9 mouse cellular contexts compared by ENCODE assay signal in genomic region chr7:133856278-133856677, GRCm38 (mm10).
DNase-seq lines count a peak whose midpoint lies in the region; ATAC-seq and TF ChIP-seq lines count a peak whose summit lies in the region.
"Had no signal": no experiment of that assay in that cellular context is flagged by ENCODE, and none has a peak within 500 bp of the region (broad histone marks: within the 10 kb centered on the region; RNA-seq: fewer than 3 reads in every experiment).

No protein-coding gene starts in this region.

- TF ChIP-seq CTCF in G1E (IDR thresholded peaks at IDR 0.05; ENCODE audit: low read depth, low read length), result peak; percentile 75
- TF ChIP-seq CTCF in lung, embryonic 14.5 days (IDR thresholded peaks at IDR 0.05; ENCODE audit: low read depth), result peak; percentile 100

- no peak overlapping the region for H3K4me3 ChIP-seq in G1E (ENCODE audit: low read depth, low read length)
- H3K4me3 ChIP-seq in lung, embryonic 14.5 days (ENCODE audit: low read depth, low read length), result no peak overlapping the region
- H3K4me3 ChIP-seq: megakaryocyte, embryonic 14.5 days had no signal

- H3K4me2 ChIP-seq in lung, embryonic 14.5 days, result no peak overlapping the region

- 21% methylated on average over 3 of the region's 3 CpGs for WGBS in lung, embryonic 14.5 days

- ATAC-seq in G1E (ENCODE audit: extremely low read depth, insufficient number of reproducible peaks, low FRiP score, poor library complexity, severe bottlenecking), result peak; percentile 57
- ATAC-seq in erythroblast, adult 5-6 weeks (replicated peaks; ENCODE audit: low FRiP score, poor library complexity, severe bottlenecking), result peak; percentile 72
- peak; percentile 65; the same call in 1 of the 2 replicates for ATAC-seq in lung, embryonic 14.5 days (ENCODE audit: insufficient read depth)

- intact Hi-C loops in heart, postnatal 10 days (cut with DNase I), result loop anchor here (1.0 to 5.0 kb wide), 4 partner anchors 368 to 711 kb away; no protein-coding TSS in a partner anchor

- DNase-seq in G1E (ENCODE audit: low spot score), result peak; percentile 2
- peak; percentile 86 for DNase-seq in brain, adult 2 months (ENCODE audit: low read depth, low spot score)
- peak; percentile 81 to 85 for DNase-seq in heart, postnatal 10 days
- peak; percentile 65 to 90 for DNase-seq in layer of hippocampus, adult 18-20 months (ENCODE audit: low spot score in 2 of 2)
- DNase-seq in lung, embryonic 14.5 days, result peak; percentile 91
- peak; percentile 47 for DNase-seq in ovary, adult 18-20 months (ENCODE audit: low spot score)
- peak; percentile 71 for DNase-seq in thymus, postnatal 4 days

- no peaks in the 10 kb centered on the region for H3K4me1 ChIP-seq in G1E (ENCODE audit: insufficient read depth, low read depth, low read length)
- no peaks in the 10 kb centered on the region for H3K4me1 ChIP-seq in lung, embryonic 14.5 days (ENCODE audit: insufficient read depth)
- H3K4me1 ChIP-seq: megakaryocyte, embryonic 14.5 days had no signal

- no peaks in the 10 kb centered on the region for H3K36me3 ChIP-seq in G1E (replicated peaks)
- no peaks in the 10 kb centered on the region for H3K36me3 ChIP-seq in lung, embryonic 14.5 days (ENCODE audit: insufficient read depth)

- H3K27me3 ChIP-seq in G1E (ENCODE audit: insufficient read depth, low read length), result no peaks in the 10 kb centered on the region
- no peaks in the 10 kb centered on the region for H3K27me3 ChIP-seq in lung, embryonic 14.5 days (ENCODE audit: insufficient read depth, low read length)

- H3K9me3 ChIP-seq in G1E (replicated peaks), result peaks cover 4% of the 10 kb centered on the region
- no peaks in the 10 kb centered on the region for H3K9me3 ChIP-seq in lung, embryonic 14.5 days (ENCODE audit: low read depth, low read length)
- H3K9me3 ChIP-seq: megakaryocyte, embryonic 14.5 days had no signal

- H3K9ac ChIP-seq in lung, embryonic 14.5 days, result no peak overlapping the region

- no peak overlapping the region for H3K27ac ChIP-seq in lung, embryonic 14.5 days (ENCODE audit: low read depth)

Comparison
In these comparisons a context has a peak if more than half of its experiments do, and no peak if none do; other contexts are left out.
1. DNase-seq: peak in every context shown above with its lines; median percentile 91 in lung, embryonic 14.5 days; 86 in brain, adult 2 months; 83 in heart, postnatal 10 days; 78 in layer of hippocampus, adult 18-20 months; 71 in thymus, postnatal 4 days; 47 in ovary, adult 18-20 months; 2 in G1E.